Mouse (Mus musculus): ENCODE results near the gene Cog8.
A peak's percentile ranks its signal among the peaks of the same experiment; 100 is the strongest.

Cog8 gene

GRCm38 (mm10) chr8:107056076-107056972 lies at the start of gene Cog8, which contains the start of gene Nip7:
Gene Cog8 (minus strand): TSS chr8:107056689.
Gene Nip7 (plus strand): TSS chr8:107056877.
- peak; percentile 97 for DNase-seq (ENCODE audit: low spot score)

DNA sequence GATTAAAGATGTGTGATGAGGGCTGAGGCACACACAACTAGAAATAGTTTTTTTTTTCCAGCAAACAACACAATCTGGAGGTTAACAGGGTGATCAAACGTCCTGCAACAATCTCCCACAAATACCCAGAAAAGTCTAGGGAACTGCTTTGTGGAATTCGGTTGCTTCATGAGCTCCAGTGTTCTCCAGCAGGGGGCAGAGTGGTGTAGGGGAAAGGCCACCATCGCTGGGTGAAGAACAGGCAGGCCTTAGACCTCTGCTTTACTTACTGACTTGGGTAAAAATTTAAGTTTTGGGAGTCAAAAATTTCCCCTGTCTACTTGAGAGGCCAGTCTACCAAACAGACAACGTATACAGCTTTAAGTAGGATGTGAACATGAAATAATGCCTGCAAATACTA lies 48.1 kb upstream of the Cog8 start:
- DNase-seq (ENCODE audit: low spot score), result peak; percentile 49

GRCm38 (mm10) chr8:107100635-107101034 lies 44.1 kb upstream of the Cog8 start:
- DNase-seq (ENCODE audit: low spot score), result no peak

DNA sequence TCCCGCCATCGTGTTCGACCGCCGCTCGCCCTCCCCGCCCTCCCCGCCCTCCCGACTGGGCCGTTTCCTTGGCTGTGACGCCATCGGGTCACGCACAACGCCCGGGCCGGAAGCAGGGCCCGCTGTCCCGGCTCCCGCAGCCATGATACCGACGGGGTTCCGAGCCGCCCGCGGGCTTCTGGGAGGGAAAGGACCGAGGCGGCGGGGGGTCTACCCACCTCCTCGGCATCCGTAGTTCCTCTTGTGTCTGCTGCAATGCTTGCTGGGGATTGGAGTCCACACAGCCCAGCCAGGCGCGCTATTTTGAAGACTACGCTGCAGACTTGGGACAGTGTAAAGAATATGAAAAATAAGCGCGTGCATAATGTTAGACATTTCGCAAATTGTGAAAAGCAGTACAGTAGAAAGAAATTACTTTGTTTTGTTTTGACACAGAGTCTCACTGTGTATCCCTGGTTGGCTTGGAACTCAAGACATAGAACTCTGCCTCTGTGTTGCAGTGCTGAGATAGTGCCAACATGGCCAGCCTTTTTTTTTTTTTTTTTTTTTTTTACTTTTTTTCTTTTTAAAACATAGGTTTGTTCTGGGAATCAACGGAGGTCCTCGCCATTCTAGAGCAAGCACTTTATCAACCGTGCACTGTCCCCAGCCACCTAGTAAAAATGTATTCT lies 40.0 kb upstream of the Cog8 start, which contains the start of gene Terf2:
TSS of gene Terf2 (minus strand) at position 182 of the 671 bp plus-strand sequence.
- DNase-seq (ENCODE audit: low spot score), result peak; percentile 96

DNA sequence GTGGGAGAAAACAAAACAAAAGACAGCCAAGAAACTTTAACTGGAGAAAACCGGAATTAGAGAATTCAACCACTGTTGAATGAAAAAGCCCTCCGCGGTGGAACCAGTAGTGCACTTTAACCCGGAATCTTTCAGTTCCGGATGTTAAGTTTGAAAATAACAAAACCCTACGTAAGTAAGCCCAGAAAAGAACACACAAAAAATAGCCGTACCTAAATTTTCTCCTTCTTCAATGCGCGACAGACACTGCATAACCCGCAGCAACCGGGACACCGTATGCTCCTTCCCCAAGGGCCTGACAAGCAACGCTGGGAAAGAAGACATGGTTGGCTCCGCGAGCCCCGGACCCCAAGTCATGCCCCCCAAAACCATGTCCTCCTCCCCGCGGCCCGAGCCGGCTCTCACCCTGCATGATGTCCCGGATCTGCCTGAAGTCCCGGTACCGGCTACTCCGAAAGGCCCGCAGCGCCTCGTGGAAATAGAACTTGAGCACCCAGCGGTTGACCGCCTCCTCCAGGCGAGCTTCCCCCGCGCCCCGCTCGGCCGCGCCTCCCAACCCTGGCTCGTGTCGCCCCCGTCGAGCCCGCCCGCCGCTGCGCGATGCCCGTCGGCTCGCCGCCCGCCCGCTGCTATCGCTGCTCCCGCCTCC lies 39.4 kb upstream of the Cog8 start:
- no peak for DNase-seq (ENCODE audit: low spot score)

- no peak for DNase-seq (ENCODE audit: low spot score)
These were observed 34.0 kb upstream of the Cog8 start for GRCm38 (mm10) chr8:107090531-107090930.

DNA sequence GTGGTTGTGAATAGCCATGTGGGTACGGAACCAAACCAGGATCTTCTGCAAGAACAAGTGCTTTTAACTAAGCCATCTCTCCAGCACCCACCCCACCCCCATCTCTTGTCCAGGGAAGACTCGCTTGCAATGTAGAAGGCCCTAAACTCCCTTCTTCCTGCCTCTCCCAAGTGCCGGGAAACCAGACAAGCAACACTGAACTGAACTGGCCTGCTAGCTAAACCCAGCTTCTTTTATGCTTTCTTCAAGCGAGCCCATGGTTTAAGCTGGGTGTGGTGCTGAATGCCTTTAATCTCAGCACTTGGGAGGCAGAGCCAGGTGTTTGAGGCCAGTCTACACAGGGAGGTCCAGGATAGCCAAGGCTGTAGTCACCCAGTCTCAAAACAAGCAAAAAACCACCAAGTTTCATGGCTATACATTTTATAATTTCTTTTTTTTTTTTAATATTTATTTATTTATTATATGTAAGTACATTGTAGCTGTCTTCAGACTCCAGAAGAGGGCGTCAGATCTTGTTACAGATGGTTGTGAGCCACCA lies 32.1 kb upstream of the Cog8 start:
- no peak for DNase-seq (ENCODE audit: low spot score)

DNA sequence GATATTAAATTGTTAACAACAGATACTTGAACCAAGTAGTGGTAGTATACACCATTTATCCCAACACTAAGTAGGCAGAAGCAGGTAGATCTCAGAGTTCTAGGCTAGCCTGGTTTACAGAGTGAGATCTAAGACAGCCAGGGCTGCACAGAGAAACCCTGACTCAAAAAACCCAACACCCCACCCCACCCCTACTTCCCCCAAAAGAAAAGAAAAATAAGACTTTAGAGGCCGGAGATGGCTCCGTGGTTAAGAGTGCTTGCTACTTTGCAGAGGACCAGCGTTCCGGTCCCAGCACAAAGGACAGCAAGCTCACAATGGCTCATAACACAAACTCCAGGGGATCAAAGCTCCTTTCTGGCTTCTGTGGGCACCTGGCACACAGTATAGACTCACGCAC lies 29.5 kb upstream of the Cog8 start:
- DNase-seq (ENCODE audit: low spot score), result no peak

GRCm38 (mm10) chr8:107085358-107085757 lies 28.9 kb upstream of the Cog8 start:
- no peak for DNase-seq (ENCODE audit: low spot score)

DNA sequence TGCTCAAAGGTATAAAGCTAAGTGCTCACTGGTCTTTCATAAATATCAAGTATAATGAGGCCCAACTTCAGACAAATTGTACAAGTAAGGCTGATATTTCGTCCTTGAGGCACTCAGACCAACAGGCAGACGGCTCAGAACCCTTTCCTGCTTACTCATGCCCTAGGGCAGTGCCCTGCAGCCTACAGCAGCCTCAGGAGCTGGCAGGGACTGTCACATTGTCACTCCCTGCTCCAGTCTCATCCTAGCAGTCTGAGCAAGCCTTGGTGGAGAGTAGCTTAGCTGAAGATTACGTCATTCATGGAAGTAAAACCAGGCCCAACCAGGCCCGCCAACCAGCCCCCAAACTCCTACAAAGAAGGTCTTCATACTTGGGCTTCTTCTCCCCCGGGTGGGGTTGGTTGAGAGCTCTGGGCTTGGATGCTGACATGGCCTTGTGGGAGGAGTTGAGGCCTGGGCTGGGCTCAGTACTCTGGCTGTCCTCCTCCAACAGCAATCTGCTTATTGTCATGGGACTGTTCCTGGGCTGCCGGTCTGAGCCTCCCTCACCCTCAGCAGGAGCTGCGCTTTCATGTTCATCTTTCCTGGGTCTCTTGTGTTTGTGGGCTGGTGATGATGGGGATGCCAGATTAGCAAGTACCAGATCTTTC lies 19.9 kb upstream of the Cog8 start:
- DNase-seq (ENCODE audit: low spot score), result no peak

DNA sequence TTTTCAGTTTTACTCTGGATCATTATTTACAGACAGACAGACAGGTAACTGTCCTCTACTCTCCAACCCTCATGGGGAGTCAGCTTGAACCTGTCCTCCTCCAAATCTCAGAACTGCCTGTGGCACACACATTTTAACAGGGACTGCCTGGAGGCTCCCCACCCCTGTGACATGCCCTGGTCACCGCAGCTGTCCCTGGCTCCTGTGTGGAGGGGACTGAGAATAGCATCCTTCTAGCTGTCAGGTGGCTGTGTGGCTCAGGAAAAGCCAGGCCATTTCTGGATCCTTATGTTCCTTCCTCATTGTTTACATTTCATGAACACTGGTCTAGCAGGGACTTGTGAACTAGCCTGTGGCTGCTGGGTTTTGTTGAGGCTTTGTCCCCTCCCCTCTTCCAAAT lies 17.6 kb upstream of the Cog8 start:
- no peak for DNase-seq (ENCODE audit: low spot score)

DNA sequence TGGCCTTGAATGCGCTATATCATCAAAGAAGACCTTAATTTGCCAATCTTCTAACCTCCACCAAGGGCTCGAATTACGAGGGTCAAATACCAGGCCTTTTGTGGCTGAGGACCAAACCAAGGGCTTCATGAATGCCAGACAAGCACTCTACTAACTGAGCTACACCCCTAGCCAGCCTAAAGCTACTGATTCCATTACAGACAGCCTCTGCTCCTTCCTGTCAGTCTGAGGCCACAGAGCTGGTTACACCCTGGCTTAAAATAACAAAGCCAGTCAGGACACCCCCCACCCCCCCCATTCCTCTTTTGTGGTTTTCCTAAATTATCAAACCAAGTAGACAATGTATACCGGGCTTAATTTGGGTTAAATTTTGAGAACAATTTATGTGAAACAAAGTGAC lies 17.2 kb upstream of the Cog8 start:
- no peak for DNase-seq (ENCODE audit: low spot score)

DNA sequence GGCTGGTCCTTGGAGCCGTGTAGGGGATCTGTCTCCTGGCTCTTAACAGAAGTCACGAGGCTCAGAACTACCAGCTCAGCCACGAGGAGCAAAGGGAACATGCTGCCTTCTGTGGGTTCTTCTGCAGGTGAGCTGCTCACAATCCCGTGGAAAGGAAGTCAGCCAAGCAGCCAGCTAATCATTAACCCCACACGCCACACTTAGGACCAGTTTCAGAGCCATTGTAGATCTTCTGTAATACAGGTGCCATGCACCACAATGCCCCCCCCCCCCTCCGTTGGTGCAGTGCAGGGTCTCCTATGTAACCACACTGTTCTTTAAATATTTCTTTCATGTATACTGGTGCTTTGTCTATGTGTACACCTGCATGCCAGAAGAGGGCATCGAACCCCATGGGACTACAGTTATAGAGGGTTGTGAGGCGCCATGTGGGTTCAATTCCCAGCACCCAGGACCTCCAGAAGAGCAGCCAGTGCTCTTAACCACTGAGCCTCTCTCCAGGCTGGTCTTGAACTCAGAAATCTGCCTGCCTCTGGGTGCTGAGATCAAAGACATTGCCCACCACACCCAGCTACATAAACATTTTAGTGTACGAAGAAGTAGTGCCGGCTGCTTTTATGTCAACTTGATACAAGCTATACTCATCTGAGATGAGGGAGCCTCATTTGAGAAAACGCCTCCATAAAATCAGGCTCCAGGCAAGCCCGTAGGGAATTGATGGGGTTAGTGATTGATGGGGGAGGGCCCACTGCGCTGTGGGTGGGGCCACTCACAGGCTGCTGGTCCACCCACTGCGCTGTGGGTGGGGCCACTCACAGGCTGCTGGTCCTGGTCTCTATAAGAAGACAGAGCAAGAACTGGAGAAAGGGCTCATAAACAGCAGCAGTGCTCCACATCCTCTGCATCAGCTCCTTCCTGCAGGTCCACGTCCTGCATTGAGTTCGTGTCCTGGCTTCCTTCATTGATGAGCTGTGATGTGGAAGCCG lies 9.3 kb upstream of the Cog8 start, which contains the start of gene Tmed6:
TSS of gene Tmed6 (minus strand) at position 134 of the 986 bp plus-strand sequence.
- DNase-seq (ENCODE audit: low spot score), result no peak

DNA sequence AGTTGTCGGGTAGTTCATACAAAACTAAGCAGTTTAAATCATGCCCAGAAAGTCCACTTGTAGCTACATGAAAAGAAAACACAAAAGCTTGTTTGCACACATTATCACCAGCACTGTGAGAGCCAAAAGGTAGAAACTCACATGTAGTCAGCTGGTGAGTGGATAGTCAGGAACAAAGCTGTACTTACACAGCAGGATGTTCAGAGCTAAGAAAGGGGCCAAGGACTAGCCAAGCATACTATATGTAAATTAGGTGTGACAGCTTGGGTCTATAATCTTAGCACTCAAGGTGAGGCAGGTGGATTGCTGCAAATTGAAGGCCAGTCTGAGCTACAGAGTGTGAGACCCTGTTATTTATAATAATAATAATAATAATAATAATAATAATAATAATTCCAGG lies 6.1 kb upstream of the Cog8 start:
- DNase-seq (ENCODE audit: low spot score), result no peak

GRCm38 (mm10) chr8:107056973-107057369 lies 482 bp upstream of the Cog8 start:
- no peak for DNase-seq (ENCODE audit: low spot score)

DNA sequence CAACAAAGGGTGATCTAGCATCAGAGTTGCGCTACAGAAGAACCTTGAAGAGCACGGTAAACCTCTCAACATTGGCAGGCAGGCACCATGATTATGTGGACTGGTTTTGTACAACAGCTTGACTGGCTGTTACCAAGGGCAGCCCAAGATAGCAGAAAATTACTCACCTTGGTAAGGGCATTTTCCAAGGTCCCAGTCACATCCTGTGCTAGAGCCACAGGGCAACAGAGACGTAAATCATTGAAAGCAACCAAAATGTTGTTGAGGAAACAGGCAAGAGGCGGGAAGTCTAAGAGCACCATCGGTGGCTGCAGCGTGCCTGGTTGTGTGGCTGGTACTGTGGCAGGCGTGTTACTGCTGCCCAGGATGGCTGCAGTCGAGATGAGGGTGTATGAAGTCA lies 4.4 kb downstream of the Cog8 start:
- DNase-seq (ENCODE audit: low spot score), result no peak

GRCm38 (mm10) chr8:107049480-107049879 lies 7.0 kb downstream of the Cog8 start:
- DNase-seq (ENCODE audit: low spot score), result no peak

GRCm38 (mm10) chr8:107048061-107048941 lies 8.2 kb downstream of the Cog8 start, which contains the start of gene Pdf:
Gene Pdf (minus strand): TSS chr8:107048614.
- DNase-seq (ENCODE audit: low spot score), result peak; percentile 80

- DNase-seq (ENCODE audit: low spot score), result no peak
These were observed 9.5 kb downstream of the Cog8 start for GRCm38 (mm10) chr8:107046976-107047375.
